Mouse (Mus musculus): ENCODE results near the gene Adipoq. TPM values are rescaled to one million over a fixed set of nuclear protein-coding genes. Genes with fewer than 3 reads are reported as not detected.

The Adipoq gene
- total RNA-seq, 2 experiments from 2014 or later: not detected

DNA sequence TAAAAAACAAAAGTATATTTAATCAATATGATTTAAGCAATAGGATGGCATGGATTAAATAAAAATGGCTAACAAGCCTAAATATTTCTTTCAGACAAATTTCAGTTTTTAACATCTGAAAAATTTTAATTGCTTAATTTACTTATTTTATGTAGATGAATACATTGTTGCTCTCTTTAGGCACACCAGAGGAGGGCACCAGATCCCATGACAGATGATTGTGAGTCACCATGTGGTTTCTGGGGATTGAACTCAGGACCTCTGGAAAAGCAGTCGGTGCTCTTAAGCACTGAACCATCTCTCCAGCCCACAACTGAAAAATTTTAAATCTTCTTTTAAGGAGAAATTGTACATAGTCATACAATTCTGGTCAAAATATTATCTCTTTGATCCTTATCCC is 43.3 kb downstream of the Adipoq start:
- no peak for ATAC-seq (replicated peaks; ENCODE audit: low FRiP score, low TSS enrichment, poor library complexity, severe bottlenecking)

DNA sequence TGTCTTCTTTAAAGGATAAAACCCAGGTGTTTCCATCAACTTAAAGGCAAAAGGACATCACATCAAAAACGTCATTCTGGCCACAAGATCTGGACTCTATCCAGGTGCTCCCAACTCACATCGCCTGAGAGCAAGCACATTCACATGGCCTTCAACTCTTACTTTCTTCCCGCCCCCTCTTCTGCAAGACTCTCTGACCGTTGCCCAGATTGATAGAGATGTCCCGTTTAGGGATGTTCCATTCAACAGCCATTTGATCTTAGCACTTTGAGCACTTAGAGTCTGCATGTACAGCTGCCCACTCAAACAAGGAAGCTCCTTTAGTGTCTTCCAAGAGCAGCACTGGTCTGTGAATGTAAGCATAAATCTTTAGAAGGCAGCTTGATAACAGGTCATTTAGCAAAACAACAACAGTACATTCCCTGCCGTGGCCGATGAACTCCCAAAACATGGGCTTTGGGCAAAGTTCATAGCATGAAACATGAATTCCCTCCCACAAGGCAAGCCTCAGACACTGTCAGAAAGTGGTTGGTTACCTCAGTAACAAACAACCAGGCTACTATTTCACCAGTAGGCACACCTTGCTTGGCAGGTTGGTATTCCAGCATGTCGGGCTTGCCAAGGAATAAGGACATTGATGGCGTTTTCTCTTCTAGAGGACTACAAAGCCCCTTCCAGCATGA is 45.4 kb downstream of the Adipoq start:
- no peak for ATAC-seq (replicated peaks; ENCODE audit: low FRiP score, low TSS enrichment, poor library complexity, severe bottlenecking)

DNA sequence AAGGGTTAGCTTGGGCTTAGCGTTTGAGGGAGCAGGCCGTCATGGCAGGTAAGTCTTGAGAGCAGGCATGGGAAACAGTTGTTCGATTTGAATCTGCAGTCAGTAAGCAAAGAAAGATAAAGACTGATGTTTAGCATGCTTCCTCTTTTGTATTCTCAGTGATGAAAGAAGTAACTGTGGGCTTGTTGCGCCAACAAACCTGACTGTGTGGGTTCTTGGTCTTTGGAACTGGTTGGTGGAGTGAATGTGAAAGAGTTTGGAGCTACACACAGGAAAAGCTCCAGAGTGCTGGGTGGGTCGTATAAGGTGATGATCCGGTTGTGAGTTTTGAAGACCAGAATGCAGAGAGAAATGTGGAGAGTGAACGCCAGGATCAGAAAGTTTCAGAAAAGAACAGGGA is 49.3 kb downstream of the Adipoq start:
- no peak for ATAC-seq (replicated peaks; ENCODE audit: low FRiP score, low TSS enrichment, poor library complexity, severe bottlenecking)

DNA sequence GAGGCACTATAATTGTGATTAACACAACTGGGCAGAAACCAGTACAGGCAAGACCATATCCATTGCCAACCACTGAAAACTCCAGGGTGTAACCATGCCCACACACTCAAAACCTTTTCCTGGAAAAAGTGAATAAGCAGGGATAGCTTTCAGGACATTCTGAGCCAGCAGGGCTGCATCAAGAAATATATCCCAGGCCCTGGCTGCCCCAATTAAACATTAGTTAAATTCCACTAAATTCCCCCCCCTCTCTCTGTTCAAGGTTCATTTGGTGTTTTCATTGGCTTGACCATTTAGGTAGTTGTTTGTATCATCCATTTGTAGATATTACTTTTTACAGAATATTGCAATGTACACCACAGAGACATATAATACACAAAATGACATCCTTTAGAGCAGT is 50.0 kb downstream of the Adipoq start:
- ATAC-seq (replicated peaks; ENCODE audit: low FRiP score, low TSS enrichment, poor library complexity, severe bottlenecking): no peak

- ATAC-seq (replicated peaks; ENCODE audit: low FRiP score, low TSS enrichment, poor library complexity, severe bottlenecking): no peak
Observed at GRCm38 (mm10) chr16:23196791-23197190, 50.5 kb downstream of the Adipoq start.

DNA sequence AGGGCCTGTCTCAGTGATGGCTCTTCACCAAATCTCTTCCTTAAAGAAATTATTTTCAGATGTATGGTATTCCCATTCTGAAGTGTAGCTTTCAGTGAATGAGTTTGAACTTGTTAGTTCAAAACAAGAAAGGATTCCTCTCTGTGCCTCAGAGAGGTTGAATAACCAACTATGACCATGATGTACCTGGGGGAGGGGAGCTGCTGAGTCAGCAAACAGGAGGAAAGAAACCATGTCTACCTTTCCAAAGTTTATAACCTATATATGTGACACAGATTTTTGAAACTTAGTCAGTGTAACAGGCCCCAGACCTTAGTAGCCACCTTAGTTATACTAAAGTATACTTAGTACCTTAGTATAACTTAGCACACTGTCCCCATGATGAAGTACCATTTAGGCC is 55.2 kb downstream of the Adipoq start:
- no peak for ATAC-seq (replicated peaks; ENCODE audit: low FRiP score, low TSS enrichment, poor library complexity, severe bottlenecking)

Other genes starting within 250 kb of the Adipoq start
- not detected in 2 replicates for gene Fetub, start 228.2 kb upstream of the Adipoq start, total RNA-seq (2014; fragmentation: Nextera tagmentation)
- not detected in 2 replicates for gene Fetub, start 228.2 kb upstream of the Adipoq start, total RNA-seq (2017)
- not detected in 2 replicates for gene Hrg, start 195.5 kb upstream of the Adipoq start, total RNA-seq (2014; fragmentation: Nextera tagmentation)
- not detected in 2 replicates for gene Hrg, start 195.5 kb upstream of the Adipoq start, total RNA-seq (2017)
- gene Kng2, start 117.1 kb upstream of the Adipoq start, total RNA-seq (2014; fragmentation: Nextera tagmentation): not detected in 2 replicates
- gene Kng2, start 117.1 kb upstream of the Adipoq start, total RNA-seq (2017): not detected in 2 replicates
- gene Kng1, start 88.7 kb upstream of the Adipoq start, total RNA-seq (2014; fragmentation: Nextera tagmentation): not detected in 2 replicates
- not detected in 2 replicates for gene Kng1, start 88.7 kb upstream of the Adipoq start, total RNA-seq (2017)
- gene Eif4a2, start 39.1 kb upstream of the Adipoq start, total RNA-seq (2014; fragmentation: Nextera tagmentation): 524 and 587 TPM in 2 replicates
- 925 and 1,082 TPM in 2 replicates for gene Eif4a2, start 39.1 kb upstream of the Adipoq start, total RNA-seq (2017)
- gene Rfc4, start 18.8 kb upstream of the Adipoq start, total RNA-seq (2014; fragmentation: Nextera tagmentation): 216 and 230 TPM in 2 replicates
- 106 and 142 TPM in 2 replicates for gene Rfc4, start 18.8 kb upstream of the Adipoq start, total RNA-seq (2017)
- gene St6gal1, start 78.2 kb downstream of the Adipoq start, total RNA-seq (2014; fragmentation: Nextera tagmentation): 0.45 and 5.0 TPM in 2 replicates
- not detected in 2 replicates for gene St6gal1, start 78.2 kb downstream of the Adipoq start, total RNA-seq (2017)